Mouse (Mus musculus) ovary, postnatal 36 days (tissue): ENCODE measurements around the gene Olfr885.

ENCODE experiments used
- DNase-seq: peaks from one replicate; pipeline ENCODE4 v3.0.0; 2022; ENCODE audit warnings: low spot score, mixed read lengths

The Olfr885 gene

DNA sequence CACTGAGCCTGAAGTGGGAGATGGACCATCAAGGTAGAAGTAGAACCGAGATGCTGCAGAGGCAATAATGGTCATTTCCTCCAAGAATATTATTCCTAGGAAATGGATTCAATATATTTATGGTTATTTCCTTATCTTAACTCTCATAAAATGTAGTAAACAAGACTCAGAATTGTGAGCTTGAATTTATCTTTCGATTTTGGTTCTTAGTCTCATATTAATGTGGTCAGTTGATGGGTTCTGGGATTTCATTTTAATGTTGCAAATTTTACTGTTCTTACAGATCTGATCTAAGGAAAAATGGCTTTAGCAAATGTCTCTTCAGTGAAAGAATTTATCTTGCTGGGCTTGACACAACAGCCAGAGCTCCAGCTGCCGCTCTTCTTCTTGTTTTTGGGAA is at the start of gene Olfr885:
TSS of gene Olfr885 (plus strand) at position 301 of the 400 bp plus-strand sequence.
- DNase-seq: no peak

DNA sequence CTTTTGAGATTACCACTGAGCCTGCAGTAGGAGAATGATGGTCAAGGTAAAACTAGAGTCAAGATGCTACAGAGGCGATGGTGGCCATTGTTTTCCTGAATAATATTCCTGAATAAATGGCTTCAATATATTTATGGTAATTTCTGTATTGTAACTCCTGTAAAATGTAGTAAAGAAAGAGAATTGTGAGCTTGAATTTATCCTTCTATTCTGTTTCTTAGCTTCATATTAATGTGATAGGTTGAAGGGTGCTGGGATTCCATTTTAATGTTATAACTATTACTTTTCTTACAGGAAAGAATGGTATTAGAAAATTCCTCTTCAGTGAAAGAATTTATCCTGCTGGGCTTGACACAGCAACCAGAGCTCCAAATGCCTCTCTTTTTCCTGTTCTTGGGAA is 35.6 kb upstream of the Olfr885 start, which contains the start of gene Olfr883:
TSS of gene Olfr883 (plus strand) at position 301 of the 400 bp plus-strand sequence.
- no peak for DNase-seq

DNA sequence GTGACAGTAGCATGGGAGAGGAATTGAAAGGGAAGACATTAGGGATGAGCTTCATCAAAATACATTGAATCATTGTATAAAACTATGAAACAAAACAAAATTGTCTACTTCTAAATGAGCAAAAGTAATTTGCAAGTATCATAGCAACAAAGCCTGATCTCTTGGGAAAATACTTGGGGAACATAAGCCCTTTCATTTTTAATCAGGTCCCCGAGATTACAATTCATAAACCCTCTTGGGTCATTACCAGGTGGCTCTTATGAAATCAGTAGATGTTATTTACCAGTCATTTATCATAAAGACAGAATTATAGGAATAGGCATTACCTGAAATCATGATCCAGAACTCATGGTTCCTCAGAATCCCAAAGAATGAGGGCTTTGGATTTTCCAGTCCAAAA is 14.9 kb upstream of the Olfr885 start, which contains the start of gene Olfr884:
TSS of gene Olfr884 (plus strand) at position 301 of the 400 bp plus-strand sequence.
- no peak for DNase-seq

DNA sequence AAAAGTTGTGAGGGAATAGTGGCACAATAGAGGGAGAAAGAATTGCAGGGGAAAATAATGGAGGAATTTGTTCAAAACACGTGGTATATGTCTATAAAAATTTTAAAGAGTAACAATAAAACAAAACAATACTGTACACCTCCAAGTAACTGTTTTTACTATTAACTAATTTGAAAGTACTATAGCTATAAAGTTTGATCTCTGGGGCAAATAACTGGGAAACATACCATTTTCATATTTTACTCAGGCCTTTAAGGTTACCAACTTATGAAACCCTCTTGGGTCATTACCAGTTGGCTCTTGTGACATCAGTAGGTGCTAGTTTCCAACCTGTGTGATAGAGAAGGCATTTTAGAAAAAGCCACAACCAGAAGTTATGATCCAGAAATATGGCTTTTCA is 22.6 kb downstream of the Olfr885 start, which contains the start of gene Olfr887:
TSS of gene Olfr887 (plus strand) at position 301 of the 400 bp plus-strand sequence.
- DNase-seq: no peak

DNA sequence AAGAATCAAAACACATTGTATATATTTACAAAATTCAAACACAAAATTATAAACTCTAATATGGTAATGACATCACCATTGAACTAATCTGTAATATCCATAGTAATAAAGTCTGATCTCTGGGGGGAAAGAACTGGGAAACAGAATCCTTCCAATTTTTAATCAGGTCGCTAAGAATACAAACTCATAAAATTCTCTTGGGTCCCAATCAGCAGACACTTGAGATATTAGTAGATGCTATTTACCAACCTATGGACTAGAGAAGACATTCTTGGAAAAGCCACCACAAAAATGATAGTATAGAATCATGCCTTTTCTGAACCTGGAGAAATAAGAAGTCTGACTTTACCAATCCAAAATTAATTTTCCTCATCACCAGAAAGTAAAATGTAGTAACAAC is 46.7 kb downstream of the Olfr885 start, which contains the start of gene Olfr888:
TSS of gene Olfr888 (plus strand) at position 301 of the 400 bp plus-strand sequence.
- no peak for DNase-seq
